ENCODE assay signal across 17 mouse cellular contexts in the genomic region with DNA sequence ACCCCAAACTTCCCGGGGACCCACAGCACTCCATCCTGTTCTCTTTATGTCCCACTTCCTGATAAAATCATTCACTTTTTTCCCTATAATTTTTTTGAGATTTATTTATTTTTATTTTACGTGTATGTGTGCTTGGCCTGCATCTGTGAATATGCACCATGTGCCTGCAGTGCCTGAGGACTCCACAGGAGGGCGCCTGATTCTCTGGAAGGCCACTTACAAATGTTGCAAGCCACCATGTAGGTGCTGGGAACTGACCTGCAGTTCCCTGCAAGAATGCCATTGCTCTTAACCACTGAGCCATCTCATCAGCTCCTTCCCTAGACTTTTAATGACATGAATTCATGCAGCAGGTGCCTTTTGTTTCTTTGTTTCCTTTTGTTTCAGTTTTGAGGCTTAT.
DNase-seq lines count a peak whose midpoint lies in the region; TF ChIP-seq lines count a peak whose summit lies in the region.
"Had no signal": no experiment of that assay in that cellular context is flagged by ENCODE, and none has a peak within 500 bp of the region (broad histone marks: within the 10 kb centered on the region; RNA-seq: fewer than 3 reads in every experiment).

No protein-coding gene starts in this region.

- H3K4me3 ChIP-seq in left cerebral cortex, adult 2 months: no peak overlapping the region
- H3K4me3 ChIP-seq: erythroblast, embryonic 14.5 days; forebrain, embryonic 15.5 days; heart, embryonic 13.5 days; kidney, embryonic 15.5 days; lung, embryonic 15.5 days; midbrain, embryonic 12.5 days had no signal

- no peak for DNase-seq in left cerebral cortex, adult 2 months (ENCODE audit: extremely low spot score in 1 of 2, low spot score in 2 of 2)
- DNase-seq in left cerebral cortex, adult 18-20 months (ENCODE audit: low spot score in 2 of 2): no peak
- DNase-seq in thymus, postnatal 4 days: peak; percentile 48
- no peak for DNase-seq in thymus, postnatal 0 days (ENCODE audit: low spot score)
- peak; percentile 6 for DNase-seq in induced T-regulatory cell, adult 2 months (ENCODE audit: low read depth)
- no peak for DNase-seq in ovary, postnatal 14 days (ENCODE audit: low spot score)
- no peak for DNase-seq in spleen, postnatal 36 days (ENCODE audit: low spot score in 2 of 2)
- DNase-seq: adrenal gland, postnatal 14 days; cerebellum, adult 2 months; right cerebral cortex, adult 18-20 months had no signal

- no peak overlapping the region for H3K27ac ChIP-seq in left cerebral cortex, adult 2 months
- H3K27ac ChIP-seq: forebrain, embryonic 15.5 days; heart, embryonic 13.5 days; kidney, embryonic 15.5 days; lung, embryonic 15.5 days; macrophage; midbrain, embryonic 12.5 days had no signal

- intact Hi-C loops in left cerebral cortex, adult 2 months (cut with DNase I): no loop called here

- peak; percentile 4 for TF ChIP-seq CTCF in left cerebral cortex, adult 2 months (IDR thresholded peaks at IDR 0.05)

Comparison
In these comparisons a context has a peak if more than half of its experiments do, and no peak if none do; other contexts are left out.
1. DNase-seq: peak in thymus, postnatal 4 days (single experiment) and induced T-regulatory cell, adult 2 months (single experiment); none in left cerebral cortex, adult 2 months (0 of 2), left cerebral cortex, adult 18-20 months (0 of 2), thymus, postnatal 0 days (single experiment), ovary, postnatal 14 days (single experiment) and spleen, postnatal 36 days (0 of 2).